Mouse (Mus musculus): Measurements from ENCODE around the gene Robo3. TPM values are rescaled to one million over a fixed set of nuclear protein-coding genes. Genes with fewer than 3 reads are reported as not detected.

Robo3 gene
- polyA plus RNA-seq, 1 experiment = 1.5 TPM

- no peaks in the 10 kb centered on the region for H3K9me3 ChIP-seq (replicated peaks; ENCODE audit: control insufficient read depth, insufficient read depth, low read length, poor library complexity, severe bottlenecking)
- no peaks in the 10 kb centered on the region for H3K27me3 ChIP-seq (ENCODE audit: control insufficient read depth, insufficient read depth, low read length, poor library complexity, severe bottlenecking)
- TF ChIP-seq EP300 (IDR thresholded peaks at IDR 0.05; ENCODE audit: insufficient read depth, low read depth, low read length) (no peak), POLR2A (IDR thresholded peaks at IDR 0.05; ENCODE audit: insufficient read depth, low read length) (no peak), CTCF (IDR thresholded peaks at IDR 0.05; ENCODE audit: low read depth, low read length) (no peak)
- no peaks in the 10 kb centered on the region for H3K4me1 ChIP-seq (ENCODE audit: control insufficient read depth, insufficient read depth, low read length)
- H3K4me3 ChIP-seq (ENCODE audit: low read depth, low read length) = no peak overlapping the region
- no peak overlapping the region for H3K9ac ChIP-seq (ENCODE audit: low read depth, poor library complexity, severe bottlenecking)
- no peaks in the 10 kb centered on the region for H3K36me3 ChIP-seq (ENCODE audit: control insufficient read depth, insufficient read depth, low read length, poor library complexity, severe bottlenecking)
- no peak overlapping the region for H3K27ac ChIP-seq (ENCODE audit: insufficient read depth, low read length)
These were observed 64.8 kb downstream of the Robo3 start for GRCm38 (mm10) chr9:37368081-37368830.

GRCm38 (mm10) chr9:37367301-37368080 is 65.6 kb downstream of the Robo3 start, which contains the start of gene Hepacam:
TSS of gene Hepacam (plus strand) at chr9:37367351.
- Histone ChIP-seq H3K9ac (ENCODE audit: low read depth, poor library complexity, severe bottlenecking) (no peak within 1 kb of the TSS), H3K4me3 (ENCODE audit: low read depth, low read length) (no peak within 1 kb of the TSS), H3K27me3 (ENCODE audit: control insufficient read depth, insufficient read depth, low read length, poor library complexity, severe bottlenecking) (no peaks in the 10 kb centered on the region), H3K27ac (ENCODE audit: insufficient read depth, low read length) (no peak within 1 kb of the TSS), H3K4me1 (ENCODE audit: control insufficient read depth, insufficient read depth, low read length) (no peaks in the 10 kb centered on the region), H3K36me3 (ENCODE audit: control insufficient read depth, insufficient read depth, low read length, poor library complexity, severe bottlenecking) (no peaks in the 10 kb centered on the region), H3K9me3 (replicated peaks; ENCODE audit: control insufficient read depth, insufficient read depth, low read length, poor library complexity, severe bottlenecking) (no peaks in the 10 kb centered on the region)
- TF ChIP-seq POLR2A (IDR thresholded peaks at IDR 0.05; ENCODE audit: insufficient read depth, low read length) = no peak
- TF ChIP-seq CTCF (IDR thresholded peaks at IDR 0.05; ENCODE audit: low read depth, low read length) = no peak

GRCm38 (mm10) chr9:37365706-37366105 is 67.3 kb downstream of the Robo3 start:
- Histone ChIP-seq H3K36me3 (ENCODE audit: control insufficient read depth, insufficient read depth, low read length, poor library complexity, severe bottlenecking) (no peaks in the 10 kb centered on the region), H3K4me1 (ENCODE audit: control insufficient read depth, insufficient read depth, low read length) (no peaks in the 10 kb centered on the region), H3K9ac (ENCODE audit: low read depth, poor library complexity, severe bottlenecking) (no peak overlapping the region), H3K4me3 (ENCODE audit: low read depth, low read length) (no peak overlapping the region), H3K9me3 (replicated peaks; ENCODE audit: control insufficient read depth, insufficient read depth, low read length, poor library complexity, severe bottlenecking) (no peaks in the 10 kb centered on the region), H3K27ac (ENCODE audit: insufficient read depth, low read length) (no peak overlapping the region), H3K27me3 (ENCODE audit: control insufficient read depth, insufficient read depth, low read length, poor library complexity, severe bottlenecking) (no peaks in the 10 kb centered on the region)
- no peak for TF ChIP-seq EP300 (IDR thresholded peaks at IDR 0.05; ENCODE audit: insufficient read depth, low read depth, low read length)
- TF ChIP-seq CTCF (IDR thresholded peaks at IDR 0.05; ENCODE audit: low read depth, low read length) = no peak
- TF ChIP-seq POLR2A (IDR thresholded peaks at IDR 0.05; ENCODE audit: insufficient read depth, low read length) = no peak

Other genes starting within 250 kb of the Robo3 start
- 3.6 and 4.1 TPM in 2 replicates for gene Tmem218, start 225.0 kb downstream of the Robo3 start, polyA plus RNA-seq (2011; ENCODE audit: insufficient read depth, insufficient read length, low read depth, missing spikeins)
- 2.1 and 2.3 TPM in 2 replicates for gene Slc37a2, start 177.5 kb downstream of the Robo3 start, polyA plus RNA-seq (2011; ENCODE audit: insufficient read depth, insufficient read length, low read depth, missing spikeins)
- 18.6 and 19.5 TPM in 2 replicates for gene Ccdc15, start 84.8 kb downstream of the Robo3 start, polyA plus RNA-seq (2011; ENCODE audit: insufficient read depth, insufficient read length, low read depth, missing spikeins)
- gene Hepacam, start 65.9 kb downstream of the Robo3 start, polyA plus RNA-seq (2011; ENCODE audit: insufficient read depth, insufficient read length, low read depth, missing spikeins) = 0.22 and 0.84 TPM in 2 replicates
- gene Robo4, start 31.3 kb downstream of the Robo3 start, polyA plus RNA-seq (2011; ENCODE audit: insufficient read depth, insufficient read length, low read depth, missing spikeins) = 0.64 TPM in 1 of 2 replicates, not detected in the other
- 85.4 and 85.6 TPM in 2 replicates for gene Msantd2, start 56.1 kb upstream of the Robo3 start, polyA plus RNA-seq (2011; ENCODE audit: insufficient read depth, insufficient read length, low read depth, missing spikeins)
- gene Esam, start 94.8 kb upstream of the Robo3 start, polyA plus RNA-seq (2011; ENCODE audit: insufficient read depth, insufficient read length, low read depth, missing spikeins) = 1.7 and 3.1 TPM in 2 replicates
- 0.91 TPM in 1 of 2 replicates, not detected in the other for gene Vsig2, start 106.0 kb upstream of the Robo3 start, polyA plus RNA-seq (2011; ENCODE audit: insufficient read depth, insufficient read length, low read depth, missing spikeins)
- 1.2 and 3.3 TPM in 2 replicates for gene Nrgn, start 119.7 kb upstream of the Robo3 start, polyA plus RNA-seq (2011; ENCODE audit: insufficient read depth, insufficient read length, low read depth, missing spikeins)
- 9.4 and 10.0 TPM in 2 replicates for gene Siae, start 122.5 kb upstream of the Robo3 start, polyA plus RNA-seq (2011; ENCODE audit: insufficient read depth, insufficient read length, low read depth, missing spikeins)
- gene Spa17, start 180.5 kb upstream of the Robo3 start, polyA plus RNA-seq (2011; ENCODE audit: insufficient read depth, insufficient read length, low read depth, missing spikeins) = 5.3 and 7.1 TPM in 2 replicates
- gene Tbrg1, start 224.1 kb upstream of the Robo3 start, polyA plus RNA-seq (2011; ENCODE audit: insufficient read depth, insufficient read length, low read depth, missing spikeins) = 184 and 191 TPM in 2 replicates
- gene Panx3, start 236.0 kb upstream of the Robo3 start, polyA plus RNA-seq (2011; ENCODE audit: insufficient read depth, insufficient read length, low read depth, missing spikeins) = not detected in 2 replicates